Mouse (Mus musculus) liver, embryonic 14.5 days (tissue): ENCODE results near the gene Patl1.
"Not testable (repeated sequence)": the region's sequence is repeated elsewhere in the genome, so short reads cannot be mapped to it uniquely, and the experiment has no call there.

ENCODE experiments used
- CTCF ChIP-seq: IDR thresholded peaks from 2 replicates; pipeline ENCODE4 v1.5.1; 2016; ENCODE audit warnings: antibody characterized with exemption, low read depth, control low read depth
- EP300 ChIP-seq: IDR thresholded peaks from 2 replicates; pipeline ENCODE4 v1.6.1; 2016; ENCODE audit warnings: antibody characterized with exemption, low read depth

DNA sequence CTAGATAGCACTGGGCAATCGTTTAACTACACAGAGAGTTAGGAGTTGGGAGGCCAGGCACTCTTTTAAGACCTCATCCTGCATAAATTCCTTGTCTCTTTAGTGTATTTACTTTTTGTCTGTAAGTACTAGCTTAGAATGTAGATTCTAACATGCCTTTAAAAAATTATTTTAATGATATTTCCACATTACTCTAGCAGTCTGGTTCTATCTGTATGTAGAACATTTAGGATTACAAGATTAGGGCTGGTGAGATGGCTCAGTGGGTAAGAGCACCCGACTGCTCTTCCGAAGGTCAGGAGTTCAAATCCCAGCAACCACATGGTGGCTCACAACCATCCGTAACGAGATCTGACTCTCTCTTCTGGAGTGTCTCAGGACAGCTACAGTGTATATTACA, 72.4 kb downstream of the Patl1 start:
- not testable (repeated sequence) for TF ChIP-seq CTCF, EP300
